Mouse (Mus musculus): ENCODE measurements around the gene Gucy2e. TPM values are rescaled to one million over a fixed set of nuclear protein-coding genes. Genes with fewer than 3 reads are reported as not detected.

Gene Gucy2e
- polyA plus RNA-seq, 1 experiment from 2014 or later: 0.07 TPM

DNA sequence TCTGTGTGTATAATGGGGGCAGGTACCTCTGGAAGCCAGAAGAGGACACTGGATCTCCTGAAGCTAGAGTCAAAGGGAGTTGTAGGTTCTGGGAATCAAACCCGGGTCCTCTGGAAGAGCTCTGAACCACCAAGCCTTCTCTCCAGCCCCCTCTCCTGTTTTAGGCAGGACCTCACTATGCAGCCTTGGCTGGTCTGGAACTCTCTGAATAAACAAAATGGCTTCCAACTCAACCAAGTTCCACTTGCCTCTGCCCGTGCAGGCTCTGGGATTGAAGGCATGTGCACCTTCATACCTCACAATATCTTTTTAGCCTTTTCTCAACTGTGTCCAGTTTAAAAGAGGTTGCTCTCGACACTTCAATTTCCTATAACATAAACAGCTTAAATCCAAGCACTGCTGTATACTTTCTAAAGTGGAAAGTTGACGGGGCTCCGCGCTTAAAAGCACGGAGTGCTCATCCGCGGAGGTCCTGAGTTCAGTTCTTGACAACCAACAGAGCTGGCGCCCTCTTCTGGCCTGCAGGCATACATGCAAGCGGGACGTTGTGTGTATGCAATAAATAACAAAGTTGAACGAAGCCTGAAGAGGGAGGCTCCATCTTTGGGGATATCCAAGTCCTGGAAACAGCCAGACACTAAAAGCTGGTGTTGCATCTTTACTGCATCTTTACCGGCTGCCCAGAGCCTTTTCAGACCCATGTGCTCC lies 14.5 kb upstream of the Gucy2e start:
- no peak for ATAC-seq (replicated peaks; ENCODE audit: low FRiP score)
- no peak overlapping the region for H3K9ac ChIP-seq (ENCODE audit: low read length)
- H3K4me1 ChIP-seq (replicated peaks; ENCODE audit: control insufficient read depth, insufficient read depth, low read length): no peaks in the 10 kb centered on the region
- no peaks in the 10 kb centered on the region for H3K9me3 ChIP-seq (ENCODE audit: control insufficient read depth, low read length)
- no peaks in the 10 kb centered on the region for H3K27me3 ChIP-seq (ENCODE audit: control insufficient read depth, insufficient read depth, low read length)
- no peak for DNase-seq (ENCODE audit: low spot score)
- no peak overlapping the region for H3K4me3 ChIP-seq (ENCODE audit: low read depth, low read length)
- no peaks in the 10 kb centered on the region for H3K36me3 ChIP-seq (ENCODE audit: control insufficient read depth, insufficient read depth, low read length)
- no peak overlapping the region for H3K4me2 ChIP-seq (ENCODE audit: low read depth, low read length, severe bottlenecking)
- H3K27ac ChIP-seq (ENCODE audit: low read depth, low read length): no peak overlapping the region
- 62% methylated on average over 14 of the region's 14 CpGs for WGBS

- Histone ChIP-seq H3K4me3 (ENCODE audit: low read depth, low read length) (no peak overlapping the region), H3K4me1 (replicated peaks; ENCODE audit: control insufficient read depth, insufficient read depth, low read length) (no peaks in the 10 kb centered on the region), H3K9ac (ENCODE audit: low read length) (no peak overlapping the region), H3K36me3 (ENCODE audit: control insufficient read depth, insufficient read depth, low read length) (no peaks in the 10 kb centered on the region), H3K27ac (ENCODE audit: low read depth, low read length) (no peak overlapping the region), H3K27me3 (ENCODE audit: control insufficient read depth, insufficient read depth, low read length) (no peaks in the 10 kb centered on the region), H3K9me3 (ENCODE audit: control insufficient read depth, low read length) (no peaks in the 10 kb centered on the region), H3K4me2 (ENCODE audit: low read depth, low read length, severe bottlenecking) (no peak overlapping the region)
- DNase-seq (ENCODE audit: low spot score) (no peak), ATAC-seq (replicated peaks; ENCODE audit: low FRiP score) (no peak)
- 91% methylated on average over 5 of the region's 5 CpGs for WGBS
Observed at GRCm38 (mm10) chr11:69250106-69250505, 13.3 kb upstream of the Gucy2e start.

DNA sequence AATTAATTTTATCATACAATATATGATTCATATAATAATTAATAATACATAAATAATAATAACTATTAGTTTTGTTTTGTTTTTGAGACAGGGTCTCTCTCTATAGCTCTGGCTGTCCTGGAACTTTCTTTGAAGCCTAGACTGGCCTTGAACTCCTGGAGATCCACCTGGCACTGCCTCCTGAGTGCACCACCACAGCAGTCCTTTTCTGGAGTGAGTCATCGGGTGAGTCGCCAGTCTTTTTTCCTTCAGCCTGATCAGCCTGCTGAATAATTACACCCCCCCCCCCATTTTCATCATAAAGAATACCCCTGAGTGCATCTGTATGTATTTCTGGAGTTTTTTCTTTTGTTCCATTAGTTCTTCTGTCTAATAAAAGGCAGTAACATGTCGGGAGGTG lies 12.3 kb upstream of the Gucy2e start:
- H3K4me1 ChIP-seq (replicated peaks; ENCODE audit: control insufficient read depth, insufficient read depth, low read length): no peaks in the 10 kb centered on the region
- H3K4me3 ChIP-seq (ENCODE audit: low read depth, low read length): no peak overlapping the region
- ATAC-seq (replicated peaks; ENCODE audit: low FRiP score): no peak
- H3K27me3 ChIP-seq (ENCODE audit: control insufficient read depth, insufficient read depth, low read length): no peaks in the 10 kb centered on the region
- WGBS: 93% methylated on average over 3 of the region's 3 CpGs
- no peak overlapping the region for H3K4me2 ChIP-seq (ENCODE audit: low read depth, low read length, severe bottlenecking)
- no peak for DNase-seq (ENCODE audit: low spot score)
- H3K9me3 ChIP-seq (ENCODE audit: control insufficient read depth, low read length): no peaks in the 10 kb centered on the region
- no peak overlapping the region for H3K27ac ChIP-seq (ENCODE audit: low read depth, low read length)
- H3K9ac ChIP-seq (ENCODE audit: low read length): no peak overlapping the region
- no peaks in the 10 kb centered on the region for H3K36me3 ChIP-seq (ENCODE audit: control insufficient read depth, insufficient read depth, low read length)

GRCm38 (mm10) chr11:69245643-69246042 lies 8.8 kb upstream of the Gucy2e start:
- DNase-seq (ENCODE audit: low spot score): no peak
- Histone ChIP-seq H3K4me3 (ENCODE audit: low read depth, low read length) (no peak overlapping the region), H3K4me2 (ENCODE audit: low read depth, low read length, severe bottlenecking) (no peak overlapping the region), H3K9ac (ENCODE audit: low read length) (no peak overlapping the region), H3K9me3 (ENCODE audit: control insufficient read depth, low read length) (no peaks in the 10 kb centered on the region), H3K27ac (ENCODE audit: low read depth, low read length) (no peak overlapping the region), H3K4me1 (replicated peaks; ENCODE audit: control insufficient read depth, insufficient read depth, low read length) (no peaks in the 10 kb centered on the region), H3K36me3 (ENCODE audit: control insufficient read depth, insufficient read depth, low read length) (no peaks in the 10 kb centered on the region), H3K27me3 (ENCODE audit: control insufficient read depth, insufficient read depth, low read length) (no peaks in the 10 kb centered on the region)
- 55% methylated on average over 2 of the region's 2 CpGs for WGBS
- ATAC-seq (replicated peaks; ENCODE audit: low FRiP score): no peak

GRCm38 (mm10) chr11:69244911-69245310 lies 8.1 kb upstream of the Gucy2e start:
- no peaks in the 10 kb centered on the region for H3K4me1 ChIP-seq (replicated peaks; ENCODE audit: control insufficient read depth, insufficient read depth, low read length)
- no peaks in the 10 kb centered on the region for H3K36me3 ChIP-seq (ENCODE audit: control insufficient read depth, insufficient read depth, low read length)
- DNase-seq (ENCODE audit: low spot score): no peak
- no peaks in the 10 kb centered on the region for H3K27me3 ChIP-seq (ENCODE audit: control insufficient read depth, insufficient read depth, low read length)
- H3K4me3 ChIP-seq (ENCODE audit: low read depth, low read length): no peak overlapping the region
- no peaks in the 10 kb centered on the region for H3K9me3 ChIP-seq (ENCODE audit: control insufficient read depth, low read length)
- no peak for ATAC-seq (replicated peaks; ENCODE audit: low FRiP score)
- no peak overlapping the region for H3K27ac ChIP-seq (ENCODE audit: low read depth, low read length)
- no peak overlapping the region for H3K9ac ChIP-seq (ENCODE audit: low read length)
- WGBS: 31% methylated on average over 2 of the region's 2 CpGs
- no peak overlapping the region for H3K4me2 ChIP-seq (ENCODE audit: low read depth, low read length, severe bottlenecking)

- 2% methylated on average over 51 of the region's 51 CpGs for WGBS
- H3K27me3 ChIP-seq (ENCODE audit: control insufficient read depth, insufficient read depth, low read length): peaks cover 25% of the 10 kb centered on the region
Observed at GRCm38 (mm10) chr11:69236061-69236925, 543 bp downstream of the Gucy2e start.

DNA sequence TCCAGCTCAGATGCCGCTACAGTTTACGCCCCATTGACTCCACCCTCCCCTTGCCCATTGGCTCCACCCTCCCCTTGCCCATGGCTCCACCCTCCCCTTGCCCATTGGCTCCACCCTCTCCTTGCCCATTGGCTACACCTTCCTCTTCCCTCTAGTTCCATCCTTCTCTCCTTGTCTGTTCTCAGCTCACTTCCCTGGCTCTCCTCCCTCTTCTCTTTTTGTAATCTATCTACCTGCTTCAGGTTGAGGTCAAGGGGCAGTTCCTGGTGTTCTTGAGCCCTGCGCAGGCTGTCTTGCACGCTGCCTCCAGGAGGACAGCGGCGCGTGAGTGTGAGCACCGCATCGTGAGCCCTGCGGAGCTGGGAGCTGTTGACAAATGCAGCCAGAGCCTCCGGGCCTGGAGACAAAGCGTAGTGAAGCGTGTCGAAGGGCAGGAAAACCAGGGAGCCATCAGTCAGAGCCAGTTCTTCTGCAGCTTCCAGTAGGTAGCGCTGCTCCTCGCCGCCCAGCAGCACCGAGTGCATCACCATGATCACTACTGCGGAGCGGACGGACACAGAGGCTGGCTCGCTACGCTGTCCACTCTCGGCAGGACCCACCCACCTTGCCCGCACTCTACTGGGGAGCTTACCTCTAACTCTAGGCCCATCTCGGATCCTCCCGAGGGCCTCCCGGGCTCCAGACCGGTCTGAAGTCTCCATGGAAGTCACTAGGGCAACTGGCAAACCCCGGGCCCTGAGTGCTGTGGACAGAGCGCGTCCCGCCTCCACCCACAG lies 1.4 kb downstream of the Gucy2e start:
- 2% methylated on average over 33 of the region's 33 CpGs for WGBS
- peak overlapping the region; percentile 69 for H3K4me2 ChIP-seq (ENCODE audit: low read depth, low read length, severe bottlenecking)
- ATAC-seq (replicated peaks; ENCODE audit: low FRiP score) (peak; percentile 85), DNase-seq (ENCODE audit: low spot score) (peak; percentile 87)
- peak overlapping the region; percentile 60 for H3K9ac ChIP-seq (ENCODE audit: low read length)
- H3K27ac ChIP-seq (ENCODE audit: low read depth, low read length): no peak overlapping the region
- H3K9me3 ChIP-seq (ENCODE audit: control insufficient read depth, low read length): no peaks in the 10 kb centered on the region
- H3K27me3 ChIP-seq (ENCODE audit: control insufficient read depth, insufficient read depth, low read length): peaks cover 25% of the 10 kb centered on the region
- peaks cover 3% of the 10 kb centered on the region; the same call in 1 of the 2 replicates for H3K4me1 ChIP-seq (replicated peaks; ENCODE audit: control insufficient read depth, insufficient read depth, low read length)
- peak overlapping the region; percentile 46 for H3K4me3 ChIP-seq (ENCODE audit: low read depth, low read length)
- H3K36me3 ChIP-seq (ENCODE audit: control insufficient read depth, insufficient read depth, low read length): no peaks in the 10 kb centered on the region

More at GRCm38 (mm10) chr11:69236061-69236925, 543 bp downstream of the Gucy2e start:
- H3K36me3 ChIP-seq (ENCODE audit: control insufficient read depth, insufficient read depth, low read length): no peaks in the 10 kb centered on the region
- no peaks in the 10 kb centered on the region for H3K9me3 ChIP-seq (ENCODE audit: control insufficient read depth, low read length)
- H3K4me3 ChIP-seq (ENCODE audit: low read depth, low read length): peak overlapping the region; percentile 46
- no peak overlapping the region for H3K27ac ChIP-seq (ENCODE audit: low read depth, low read length)
- 0 out of 2 replicates have a peak, but pooled peaks have one; percentile 12 for ATAC-seq (replicated peaks; ENCODE audit: low FRiP score)
- peaks cover 3% of the 10 kb centered on the region; the same call in 1 of the 2 replicates for H3K4me1 ChIP-seq (replicated peaks; ENCODE audit: control insufficient read depth, insufficient read depth, low read length)
- DNase-seq (ENCODE audit: low spot score): peak; percentile 64
- peak overlapping the region; percentile 69 for H3K4me2 ChIP-seq (ENCODE audit: low read depth, low read length, severe bottlenecking)
- peak overlapping the region; percentile 60 for H3K9ac ChIP-seq (ENCODE audit: low read length)

- 70% methylated on average over 2 of the region's 2 CpGs for WGBS
- no peak for DNase-seq (ENCODE audit: low spot score)
- peaks cover 25% of the 10 kb centered on the region for H3K27me3 ChIP-seq (ENCODE audit: control insufficient read depth, insufficient read depth, low read length)
Observed at GRCm38 (mm10) chr11:69233141-69233540, 3.7 kb downstream of the Gucy2e start.

More at GRCm38 (mm10) chr11:69233141-69233540, 3.7 kb downstream of the Gucy2e start:
- no peak overlapping the region for H3K27ac ChIP-seq (ENCODE audit: low read depth, low read length)
- H3K9ac ChIP-seq (ENCODE audit: low read length): no peak overlapping the region
- no peak overlapping the region for H3K4me3 ChIP-seq (ENCODE audit: low read depth, low read length)
- H3K4me2 ChIP-seq (ENCODE audit: low read depth, low read length, severe bottlenecking): no peak overlapping the region
- H3K36me3 ChIP-seq (ENCODE audit: control insufficient read depth, insufficient read depth, low read length): no peaks in the 10 kb centered on the region
- no peak for ATAC-seq (replicated peaks; ENCODE audit: low FRiP score)
- H3K9me3 ChIP-seq (ENCODE audit: control insufficient read depth, low read length): no peaks in the 10 kb centered on the region
- H3K4me1 ChIP-seq (replicated peaks; ENCODE audit: control insufficient read depth, insufficient read depth, low read length): peaks cover 3% of the 10 kb centered on the region; the same call in 1 of the 2 replicates

Data from forebrain, embryonic 11.5 days (tissue).